Mouse (Mus musculus) frontal cortex, adult 2 months (tissue): Measurements from ENCODE around the gene Sim2. TPM values are rescaled to one million over a fixed set of nuclear protein-coding genes. Genes with fewer than 3 reads are reported as not detected.
A peak's percentile ranks its signal among the peaks of the same experiment; 100 is the strongest.

ENCODE experiments used
- DNase-seq, 2 experiments: peaks; one replicate each; pipeline ENCODE4 v3.0.0; 2022; ENCODE audit warnings: low spot score in 1 of 2; ENCODE audit errors: extremely low spot score in 1 of 2
- polyA plus RNA-seq: library from polyadenylated mRNA; depleted of rRNA; stranded (reverse); fragments of >200 nt; gene quantifications from 2 replicates; pipeline ENCODE4 v1.2.3, GENCODE M21; 2012; rRNA removed

Sim2 gene
- 0.11 and 0.30 TPM in 2 replicates for polyA plus RNA-seq

GRCm38 (mm10) chr16:94084711-94085602 lies at the start of gene Sim2:
TSS of gene Sim2 (plus strand) at chr16:94084931.
- DNase-seq = no peak

- DNase-seq = no peak
These were observed 47.5 kb upstream of the Sim2 start for GRCm38 (mm10) chr16:94037280-94037679.

- peak; percentile 13 to 80 for DNase-seq
These were observed 46.3 kb upstream of the Sim2 start for GRCm38 (mm10) chr16:94038272-94038985.

GRCm38 (mm10) chr16:94038986-94039341 lies 45.8 kb upstream of the Sim2 start:
- DNase-seq = no peak

GRCm38 (mm10) chr16:94040485-94040884 lies 44.2 kb upstream of the Sim2 start:
- no peak for DNase-seq

- no peak for DNase-seq
These were observed 43.5 kb upstream of the Sim2 start for GRCm38 (mm10) chr16:94041065-94041712.

- DNase-seq = no peak
These were observed 40.9 kb upstream of the Sim2 start for GRCm38 (mm10) chr16:94043797-94044196.

- DNase-seq = peak; percentile 14 to 57
These were observed 39.7 kb upstream of the Sim2 start for GRCm38 (mm10) chr16:94044996-94045395.

GRCm38 (mm10) chr16:94050368-94050767 lies 34.4 kb upstream of the Sim2 start:
- no peak for DNase-seq

GRCm38 (mm10) chr16:94055176-94055575 lies 29.6 kb upstream of the Sim2 start:
- DNase-seq = no peak

- DNase-seq = no peak
These were observed 29.2 kb upstream of the Sim2 start for GRCm38 (mm10) chr16:94055576-94055975.

- DNase-seq = no peak
These were observed 24.9 kb upstream of the Sim2 start for GRCm38 (mm10) chr16:94059820-94060219.

- DNase-seq = no peak
These were observed 20.5 kb upstream of the Sim2 start for GRCm38 (mm10) chr16:94064211-94064610.

- no peak for DNase-seq
These were observed 18.7 kb upstream of the Sim2 start for GRCm38 (mm10) chr16:94065728-94066674.

GRCm38 (mm10) chr16:94066771-94067170 lies 18.0 kb upstream of the Sim2 start:
- DNase-seq = no peak

GRCm38 (mm10) chr16:94067280-94067679 lies 17.5 kb upstream of the Sim2 start:
- DNase-seq = no peak

- no peak for DNase-seq
These were observed 15.7 kb upstream of the Sim2 start for GRCm38 (mm10) chr16:94069061-94069460.

GRCm38 (mm10) chr16:94070920-94071319 lies 13.8 kb upstream of the Sim2 start:
- DNase-seq = no peak

- DNase-seq = no peak
These were observed 13.3 kb upstream of the Sim2 start for GRCm38 (mm10) chr16:94071468-94071867.

- DNase-seq = no peak
These were observed 9.2 kb upstream of the Sim2 start for GRCm38 (mm10) chr16:94075362-94076027.
